Mouse (Mus musculus) heart, postnatal 36 days (tissue): ENCODE results near the gene Trappc3. TPM values are rescaled to one million over a fixed set of nuclear protein-coding genes. Genes with fewer than 3 reads are reported as not detected.
A peak's percentile ranks its signal among the peaks of the same experiment; 100 is the strongest.

Source experiments
- DNase-seq, 2 experiments: peaks; one replicate each; pipeline ENCODE4 v3.0.0; 2021 to 2022
- intact Hi-C: fragments of 180-260 bp; cut with DNase I; formaldehyde crosslinking; loops from one replicate; pipeline ENCODE4 v1.15.1; 2025
- total RNA-seq, 2 experiments: library from RNA; stranded (reverse); gene quantifications; 2 replicates each; pipeline ENCODE4 v1.2.3; 2021

Gene Trappc3
- total RNA-seq, 2 experiments from 2014 or later, result 45.9 to 46.3 TPM

- no peak for DNase-seq
- intact Hi-C loops, result no loop called here
These were observed 13.0 kb downstream of the Trappc3 start for GRCm38 (mm10) chr4:126275081-126275480.

GRCm38 (mm10) chr4:126275681-126276131 is 13.6 kb downstream of the Trappc3 start:
- intact Hi-C loops, result no loop called here
- DNase-seq, result peak; percentile 30 to 44

GRCm38 (mm10) chr4:126277906-126278564 is 15.9 kb downstream of the Trappc3 start:
- peak; percentile 58 to 67 for DNase-seq
- intact Hi-C loops, result loop anchor here (1.0 kb wide), 1 partner anchor 31 kb away; no protein-coding TSS in a partner anchor

GRCm38 (mm10) chr4:126278565-126278915 is 16.4 kb downstream of the Trappc3 start:
- DNase-seq, result no peak
- intact Hi-C loops, result loop anchor here (1.0 kb wide), 1 partner anchor 31 kb away; no protein-coding TSS in a partner anchor

GRCm38 (mm10) chr4:126278961-126279360 is 16.8 kb downstream of the Trappc3 start:
- no peak for DNase-seq
- intact Hi-C loops, result loop anchor here (1.0 kb wide), 1 partner anchor 30 kb away; no protein-coding TSS in a partner anchor

- no peak for DNase-seq
- intact Hi-C loops, result no loop called here
These were observed 19.6 kb downstream of the Trappc3 start for GRCm38 (mm10) chr4:126281706-126282105.

- intact Hi-C loops, result no loop called here
These were observed 21.5 kb downstream of the Trappc3 start for GRCm38 (mm10) chr4:126283582-126283981.

GRCm38 (mm10) chr4:126286492-126286891 is 24.4 kb downstream of the Trappc3 start, which contains the start of gene Col8a2:
Col8a2 (plus strand) TSS chr4:126286793.
- intact Hi-C loops, result loop anchor here (2.0 kb wide), 1 partner anchor 18 kb away; no protein-coding TSS in a partner anchor
- peak in 1 of 2 experiments; percentile 34 for DNase-seq

More at GRCm38 (mm10) chr4:126283582-126283981, 21.5 kb downstream of the Trappc3 start:
- DNase-seq, result no peak

GRCm38 (mm10) chr4:126287302-126287995 is 25.3 kb downstream of the Trappc3 start:
- intact Hi-C loops, result loop anchor here (2.0 kb wide), 1 partner anchor 17 kb away; no protein-coding TSS in a partner anchor
- DNase-seq, result no peak

GRCm38 (mm10) chr4:126288085-126288666 is 26.1 kb downstream of the Trappc3 start:
- no peak for DNase-seq
- intact Hi-C loops, result no loop called here

- DNase-seq, result no peak
- intact Hi-C loops, result no loop called here
These were observed 28.2 kb downstream of the Trappc3 start for GRCm38 (mm10) chr4:126290314-126290713.

GRCm38 (mm10) chr4:126291196-126291595 is 29.1 kb downstream of the Trappc3 start:
- DNase-seq, result no peak
- intact Hi-C loops, result no loop called here

GRCm38 (mm10) chr4:126295152-126295551 is 33.0 kb downstream of the Trappc3 start:
- intact Hi-C loops, result no loop called here
- DNase-seq, result no peak

- DNase-seq, result no peak
- intact Hi-C loops, result no loop called here
These were observed 33.8 kb downstream of the Trappc3 start for GRCm38 (mm10) chr4:126295937-126296336.

- peak; percentile 76 to 78 for DNase-seq
- intact Hi-C loops, result no loop called here
These were observed 34.5 kb downstream of the Trappc3 start for GRCm38 (mm10) chr4:126296617-126297101.

GRCm38 (mm10) chr4:126300916-126301583 is 38.9 kb downstream of the Trappc3 start:
- DNase-seq, result no peak
- intact Hi-C loops, result no loop called here

GRCm38 (mm10) chr4:126301584-126302309 is 39.6 kb downstream of the Trappc3 start:
- intact Hi-C loops, result no loop called here
- DNase-seq, result no peak

- intact Hi-C loops, result loop anchor here (2.0 kb wide), 1 partner anchor 17 kb away; the partner anchor contains the start of gene Col8a2
- DNase-seq, result no peak
These were observed 41.8 kb downstream of the Trappc3 start for GRCm38 (mm10) chr4:126303877-126304276.

GRCm38 (mm10) chr4:126305428-126305827 is 43.3 kb downstream of the Trappc3 start:
- intact Hi-C loops, result loop anchor here (2.0 to 5.0 kb wide), 2 partner anchors 19 to 43 kb away; partner anchors contain the start of genes Col8a2 and Trappc3

More at GRCm38 (mm10) chr4:126305428-126305827, 43.3 kb downstream of the Trappc3 start:
- DNase-seq, result no peak
